Mouse (Mus musculus): ENCODE data around the gene Ctrc.
"Not testable (repeated sequence)": the region's sequence is repeated elsewhere in the genome, so short reads cannot be mapped to it uniquely, and the experiment has no call there.

The Ctrc gene

GRCm38 (mm10) chr4:141786141-141786540 lies 60.0 kb downstream of the Ctrc start:
- no peak for DNase-seq (ENCODE audit: low spot score)

DNA sequence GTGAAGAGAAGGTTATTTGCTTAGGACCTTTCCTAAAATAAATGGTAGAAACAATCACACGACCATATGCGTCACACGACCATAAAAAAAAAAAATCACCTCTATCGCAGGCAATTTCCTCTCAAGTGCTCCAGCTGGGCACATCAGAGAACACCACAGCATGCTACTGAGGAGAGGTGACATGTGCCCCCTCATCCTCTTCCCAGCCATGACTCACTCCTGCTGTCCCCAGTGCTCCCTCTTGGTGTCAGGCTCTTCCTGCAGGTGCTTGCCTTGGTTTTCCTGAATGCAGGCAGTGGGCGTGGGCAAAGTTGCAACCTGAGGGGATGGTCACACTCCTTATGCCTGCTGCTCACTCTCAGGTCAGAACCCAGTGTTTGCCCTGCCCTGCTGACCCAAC lies 61.3 kb downstream of the Ctrc start:
- DNase-seq (ENCODE audit: low spot score) = no peak

DNA sequence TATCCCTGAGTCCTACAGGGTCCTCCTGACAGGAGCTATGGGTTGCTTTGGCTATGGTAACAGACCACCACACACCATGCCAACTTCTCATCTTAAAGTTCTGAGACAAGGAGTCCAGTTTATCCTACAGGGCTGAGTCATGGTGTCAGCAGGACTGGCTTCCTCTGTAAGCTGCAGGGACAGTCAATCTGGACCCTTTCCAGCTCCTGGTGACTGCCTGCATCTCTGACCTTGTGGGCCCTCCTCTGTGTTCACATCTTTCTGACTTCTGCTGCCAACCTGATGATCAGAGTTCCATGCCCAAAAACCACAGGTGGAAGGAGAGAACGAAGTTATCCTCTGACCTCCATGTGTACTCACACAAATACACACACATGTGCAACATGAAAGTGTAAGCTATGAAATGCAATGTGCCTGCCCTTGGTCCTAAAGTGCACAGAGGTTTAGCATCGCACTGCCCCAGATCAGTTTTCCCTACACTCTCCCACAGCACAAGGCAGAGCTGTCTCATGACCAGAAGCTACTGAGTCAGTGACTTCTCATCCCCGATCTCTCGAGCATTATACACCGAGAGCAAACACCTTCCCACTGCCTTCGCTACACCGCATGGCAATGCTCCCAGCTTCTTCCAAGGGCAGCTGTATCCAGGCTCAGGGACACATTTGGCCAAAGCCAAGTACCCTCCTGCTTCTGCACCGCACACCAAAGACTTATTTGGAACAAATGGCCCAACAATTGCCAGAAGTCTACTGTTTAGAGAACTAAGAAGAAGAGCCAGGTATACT lies 64.8 kb downstream of the Ctrc start:
- DNase-seq (ENCODE audit: low spot score) = no peak

GRCm38 (mm10) chr4:141779828-141780227 lies 66.3 kb downstream of the Ctrc start:
- no peak for DNase-seq (ENCODE audit: low spot score)

DNA sequence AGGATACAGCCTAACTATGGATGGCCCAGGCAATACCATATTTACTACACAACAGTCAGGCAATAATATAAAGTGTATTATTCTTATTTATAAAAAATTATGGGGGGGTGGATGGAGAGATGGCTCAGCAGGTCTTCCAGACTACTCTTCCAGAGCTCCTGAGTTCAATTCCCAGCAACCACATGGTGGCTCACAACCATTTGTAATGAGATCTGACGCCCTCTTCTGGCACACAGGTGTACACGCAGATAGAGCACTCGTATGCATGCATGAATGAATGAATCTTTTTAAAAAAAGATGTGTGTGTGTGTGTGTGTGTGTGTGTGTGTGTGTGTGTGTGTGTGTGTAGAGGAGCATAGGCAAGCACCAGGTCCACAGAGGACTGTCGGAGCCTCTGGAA lies 73.1 kb downstream of the Ctrc start:
- not testable (repeated sequence) for DNase-seq (ENCODE audit: low spot score)

GRCm38 (mm10) chr4:141771823-141772222 lies 74.3 kb downstream of the Ctrc start:
- no peak for DNase-seq (ENCODE audit: low spot score)

DNA sequence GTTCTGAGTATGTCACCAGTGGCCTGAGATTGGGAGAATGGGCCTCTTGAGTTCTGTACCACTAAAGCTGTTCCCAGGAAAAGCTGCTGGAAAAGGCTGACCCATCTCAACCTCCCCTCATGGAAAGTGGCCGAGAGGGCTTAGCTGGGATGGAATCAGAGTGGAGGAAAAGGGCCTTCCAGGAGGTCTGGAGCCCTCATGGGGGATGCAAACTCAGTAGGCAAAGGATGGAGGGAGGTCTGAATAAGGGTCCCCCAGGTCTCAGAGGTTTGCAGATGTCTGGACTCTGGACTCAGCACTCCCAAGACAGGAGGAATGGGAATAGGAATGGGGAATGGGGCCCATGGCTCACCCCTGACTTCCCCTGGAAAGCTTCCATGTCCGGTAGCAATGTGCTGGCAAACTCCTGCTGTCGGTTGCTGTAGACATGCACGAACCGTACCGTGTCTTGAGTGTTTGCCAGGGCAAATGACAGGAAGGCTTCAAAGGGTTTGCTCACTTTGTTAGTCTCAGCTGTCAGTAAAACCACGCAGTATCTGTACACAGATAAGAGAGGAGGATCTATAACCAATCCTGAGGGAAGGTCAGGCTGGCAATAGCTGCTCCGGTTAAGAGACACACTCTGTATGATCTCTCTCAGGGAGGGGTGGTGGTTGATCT lies 76.5 kb downstream of the Ctrc start:
- no peak for DNase-seq (ENCODE audit: low spot score)

DNA sequence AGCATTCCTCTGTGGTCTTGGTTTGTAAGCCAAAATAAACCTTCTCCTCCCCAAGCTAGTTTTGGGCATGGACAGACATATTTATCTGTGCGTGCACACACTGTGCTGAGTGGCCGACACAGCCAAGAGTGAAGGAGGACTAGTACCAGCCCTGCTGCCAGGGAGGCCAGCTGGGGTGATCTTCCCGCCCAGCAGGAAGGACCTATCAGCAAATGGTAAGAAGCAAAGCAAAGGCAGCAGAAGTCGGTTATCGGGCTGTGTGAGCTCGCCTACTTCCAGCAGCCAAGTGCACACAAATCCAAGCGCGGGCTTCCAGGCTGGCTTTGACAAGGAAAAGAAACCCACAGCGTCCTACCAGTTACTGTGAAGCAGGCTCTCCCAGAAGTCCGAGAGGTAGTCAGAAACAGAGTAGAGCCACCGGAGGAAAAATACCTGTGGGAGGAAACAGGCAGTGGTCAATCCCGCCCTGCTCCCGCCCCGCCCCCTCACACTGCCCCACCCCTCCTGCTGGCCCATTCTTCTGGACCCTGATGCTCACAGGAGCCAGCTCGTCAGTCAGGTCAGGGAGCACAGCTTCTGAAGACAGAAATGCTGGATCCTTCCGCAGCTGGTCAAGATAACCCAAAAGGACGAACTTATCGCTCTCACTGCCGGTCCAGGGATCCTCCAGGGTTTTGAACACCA lies 78.7 kb downstream of the Ctrc start:
- peak; percentile 52 for DNase-seq (ENCODE audit: low spot score)

- peak; percentile 56 for DNase-seq (ENCODE audit: low spot score)
Measured at GRCm38 (mm10) chr4:141766668-141767352, 79.3 kb downstream of the Ctrc start.

DNA sequence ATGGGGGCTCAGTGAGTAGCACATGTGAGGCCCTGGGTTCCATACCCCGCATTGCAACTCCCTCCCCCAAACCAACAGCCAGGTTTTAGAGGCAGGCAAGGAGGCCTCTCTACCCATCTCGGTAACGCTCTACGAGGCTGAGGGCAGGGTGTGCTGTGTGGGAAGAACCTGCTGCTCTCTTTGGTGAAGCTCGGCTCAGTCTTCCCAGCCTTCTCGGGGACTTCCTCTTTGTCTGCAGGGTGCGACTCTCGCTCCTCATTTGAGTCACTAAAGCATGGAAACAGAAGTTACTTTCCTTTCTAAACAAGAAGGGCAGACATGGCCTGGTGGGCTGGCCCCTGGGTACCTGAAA lies 79.9 kb downstream of the Ctrc start:
- no peak for DNase-seq (ENCODE audit: low spot score)

DNA sequence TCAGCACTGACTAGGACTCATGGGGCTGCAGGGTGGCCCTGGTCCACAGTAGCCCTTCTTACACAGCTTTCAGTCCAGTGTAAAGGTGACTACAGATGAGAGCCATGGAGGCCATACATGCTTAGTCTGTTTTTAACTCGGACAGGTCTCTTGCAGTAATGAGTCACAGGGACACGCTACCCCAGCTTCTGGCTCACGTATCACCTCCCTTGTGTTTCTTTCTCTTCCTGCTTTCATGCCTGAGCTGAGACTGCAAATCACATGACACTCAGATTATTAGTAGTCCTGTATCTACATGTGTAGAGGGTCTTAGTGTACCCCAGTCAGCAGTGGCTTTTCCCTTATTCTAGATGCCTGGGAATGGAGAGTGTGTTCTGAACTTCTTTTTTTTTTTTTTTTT lies 81.2 kb downstream of the Ctrc start:
- DNase-seq (ENCODE audit: low spot score) = no peak

All from ovary, postnatal 36 days (tissue).